Mouse (Mus musculus) layer of hippocampus, adult 9-11 months (tissue): ENCODE measurements around the gene Adamts17.

Source experiments
- DNase-seq: peaks from one replicate; pipeline ENCODE4 v3.0.0; 2022

Gene Adamts17

DNA sequence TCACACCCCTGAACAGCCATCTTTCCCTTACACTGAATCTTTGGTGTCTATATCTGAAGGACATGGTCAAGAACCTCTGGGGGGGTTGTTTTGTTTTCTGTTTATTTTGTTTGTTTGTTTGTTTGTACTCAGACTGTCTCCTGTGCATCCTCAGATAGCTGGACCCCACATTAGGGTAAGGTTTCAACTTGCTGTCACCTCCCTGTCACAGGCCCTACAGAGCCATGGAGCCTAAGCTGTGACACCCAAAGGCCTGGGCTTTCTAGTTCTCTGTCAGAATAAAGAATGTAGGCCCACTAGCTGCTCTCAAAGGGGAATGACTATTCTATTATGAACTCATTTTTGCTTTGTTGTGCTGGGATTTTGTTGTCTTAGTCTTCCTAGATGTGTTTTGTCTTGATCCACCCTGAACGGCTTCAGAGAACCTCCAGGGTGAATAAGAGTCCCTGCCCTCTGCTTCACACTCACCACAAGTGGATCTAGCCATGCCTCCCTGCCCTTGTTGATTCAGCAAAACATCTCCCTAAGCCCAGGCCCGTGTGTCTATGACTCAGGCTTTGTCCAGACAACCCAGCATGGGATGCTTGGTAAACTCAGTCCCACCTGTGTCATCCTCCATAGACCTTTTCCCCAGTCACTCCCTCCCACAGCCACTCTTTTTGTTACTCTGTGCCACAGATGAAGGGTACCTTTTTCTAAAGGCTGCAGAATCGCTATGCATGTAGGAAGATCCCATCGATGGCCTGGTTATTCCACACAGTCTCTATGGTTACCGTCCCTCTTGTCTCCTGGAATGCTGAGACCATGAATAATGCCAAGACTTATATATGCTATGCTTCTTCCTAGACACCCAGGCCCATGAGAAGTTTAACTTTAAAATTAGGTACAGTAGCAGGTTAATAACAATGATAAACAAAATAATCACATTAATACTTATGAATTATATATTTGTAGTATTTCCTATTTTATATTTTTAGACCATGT is 197.3 kb downstream of the Adamts17 start:
- no peak for DNase-seq

DNA sequence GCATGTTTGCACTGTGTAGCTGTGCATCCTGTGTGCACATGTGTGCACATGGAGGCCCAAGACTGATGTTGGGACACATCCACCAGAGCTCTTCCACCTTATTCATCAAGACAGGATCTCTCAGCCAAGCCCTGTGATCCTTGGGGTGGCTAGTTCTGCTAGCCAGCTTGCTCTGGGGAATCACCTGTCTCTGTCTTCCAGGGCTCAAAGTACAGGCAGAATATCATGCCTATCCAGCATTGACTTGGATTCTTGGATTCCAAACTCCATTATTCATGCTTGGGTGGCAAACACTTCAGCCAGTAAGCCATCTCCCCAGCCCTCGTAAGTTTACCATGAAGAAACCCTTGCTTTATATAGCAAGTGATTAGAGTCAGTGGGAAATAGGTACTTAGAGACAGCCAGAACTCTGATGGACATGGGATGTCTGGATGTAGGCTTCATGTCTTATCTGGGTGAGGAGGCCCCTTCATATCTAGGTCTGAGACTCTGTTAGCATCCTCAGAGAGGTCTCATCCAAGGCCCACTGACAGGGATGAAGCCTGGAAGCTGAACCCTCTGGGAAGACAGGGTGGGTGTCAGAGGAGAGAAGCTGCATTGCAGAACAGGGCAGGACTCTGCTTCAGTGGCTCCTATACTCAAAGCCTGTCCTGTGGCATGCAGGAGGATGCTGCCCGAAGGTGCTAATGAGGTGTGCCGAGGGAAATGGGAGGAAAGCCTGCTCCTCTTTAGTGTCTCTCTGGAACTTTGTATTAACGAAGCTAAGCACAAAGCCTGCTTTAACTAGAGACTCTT is 198.4 kb downstream of the Adamts17 start:
- DNase-seq = no peak

DNA sequence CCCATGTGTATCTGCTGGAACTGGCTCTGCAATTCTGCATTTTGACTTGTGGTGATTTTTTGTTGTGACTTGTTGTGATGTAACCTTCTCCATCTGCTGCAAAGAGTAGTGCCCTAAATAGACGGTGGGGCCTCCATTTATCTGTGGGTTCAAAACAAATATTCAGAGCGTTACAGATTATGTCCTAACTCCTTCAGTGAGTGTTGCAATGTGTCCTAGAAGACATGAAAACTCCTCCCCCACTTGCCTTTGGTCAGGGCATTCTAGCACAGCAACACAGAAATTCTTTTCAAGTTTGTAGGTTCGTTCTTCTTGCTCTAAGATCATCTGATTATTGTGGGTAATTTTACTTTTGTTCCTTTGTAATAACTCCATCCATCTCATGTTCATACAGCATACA is 199.6 kb downstream of the Adamts17 start:
- DNase-seq = no peak

DNA sequence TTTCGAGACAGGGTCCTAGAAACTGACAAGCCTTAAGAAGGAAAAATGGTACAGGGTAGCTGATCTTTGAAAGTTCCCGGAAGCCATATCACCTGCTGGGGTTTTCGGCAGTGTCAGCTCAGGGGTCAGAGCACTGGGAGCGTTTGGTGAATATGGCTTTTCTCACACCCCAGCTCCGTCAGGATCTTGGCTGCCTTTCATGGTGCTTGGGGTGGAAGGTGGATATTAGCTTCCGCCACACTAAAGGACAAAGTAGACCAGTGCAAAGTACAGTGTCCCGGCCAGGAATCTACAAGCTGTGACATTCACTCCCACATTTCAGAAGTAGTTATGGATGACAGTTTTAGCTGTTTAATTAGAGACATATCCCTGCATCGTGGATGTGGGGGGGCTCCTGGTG is 200.3 kb downstream of the Adamts17 start:
- DNase-seq = no peak

DNA sequence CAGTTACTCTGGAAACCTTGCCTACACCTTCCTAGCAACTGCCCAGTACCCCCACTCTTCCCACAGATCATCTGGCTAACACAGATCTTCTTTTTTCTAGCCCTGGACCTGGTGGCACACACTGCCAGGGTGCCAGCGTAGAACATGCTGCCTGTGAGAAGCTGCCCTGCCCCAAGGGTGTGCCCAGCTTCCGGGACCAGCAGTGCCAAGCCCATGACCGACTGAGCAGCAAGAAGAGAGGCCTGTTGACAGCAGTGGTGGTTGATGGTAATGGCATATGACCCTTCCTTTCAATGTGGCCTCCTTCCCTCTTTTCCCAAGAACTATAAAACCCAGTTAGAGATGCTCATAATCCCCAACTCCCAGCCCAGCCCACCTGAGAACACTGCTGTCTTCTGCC is 202.2 kb downstream of the Adamts17 start:
- DNase-seq = no peak

DNA sequence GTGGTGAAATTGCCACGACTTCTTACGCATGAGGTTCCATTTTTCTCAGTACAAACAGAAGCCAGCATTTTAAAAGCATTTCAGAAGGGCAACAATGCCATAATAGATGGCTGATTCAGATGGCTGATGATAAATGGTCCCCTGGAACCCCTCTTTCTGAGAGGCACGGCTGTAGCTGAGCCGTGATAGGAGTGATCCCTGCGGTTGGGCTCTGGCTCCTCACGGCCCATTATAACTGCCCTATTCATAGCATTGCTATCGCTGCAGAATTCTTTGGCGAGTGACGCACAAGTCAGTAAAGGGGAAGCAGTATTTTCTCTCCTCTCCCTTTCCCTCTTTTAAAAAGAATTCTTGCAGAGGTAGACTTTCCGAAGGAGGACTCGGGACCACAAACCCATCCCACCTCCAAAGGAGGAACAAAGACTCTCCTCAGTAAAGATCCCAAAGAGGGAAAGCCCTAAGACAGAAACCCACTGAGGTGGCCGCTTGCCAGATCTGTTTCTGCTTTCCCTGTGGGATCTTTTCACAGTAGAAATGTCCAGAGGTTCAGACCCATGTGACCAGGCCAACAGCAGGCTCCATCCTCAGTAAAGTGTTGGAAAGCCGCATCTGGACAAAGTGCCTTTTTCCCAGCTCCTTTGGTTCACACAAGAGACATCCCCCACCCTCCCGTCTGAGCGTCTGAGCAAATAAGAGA is 204.7 kb downstream of the Adamts17 start:
- peak; percentile 58 for DNase-seq

DNA sequence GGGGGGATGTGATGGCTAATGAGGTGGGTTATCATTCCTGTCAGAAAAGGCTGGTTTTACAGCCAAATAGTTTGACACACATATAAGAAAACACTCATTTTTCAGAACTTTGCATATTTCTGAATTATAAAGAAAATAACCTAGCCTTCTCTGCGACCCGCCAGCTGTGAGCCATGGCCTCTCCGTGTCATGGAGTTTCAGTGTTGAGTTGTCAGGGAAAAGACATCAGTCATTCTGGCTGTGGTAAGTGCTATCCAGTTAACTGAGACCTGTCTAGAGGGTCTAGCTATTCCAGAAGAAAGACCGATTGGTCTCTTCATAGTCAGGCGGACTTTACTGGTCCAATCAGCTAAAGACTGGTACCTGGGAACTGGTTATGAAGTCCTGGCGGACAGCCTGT is 205.7 kb downstream of the Adamts17 start:
- DNase-seq = no peak

DNA sequence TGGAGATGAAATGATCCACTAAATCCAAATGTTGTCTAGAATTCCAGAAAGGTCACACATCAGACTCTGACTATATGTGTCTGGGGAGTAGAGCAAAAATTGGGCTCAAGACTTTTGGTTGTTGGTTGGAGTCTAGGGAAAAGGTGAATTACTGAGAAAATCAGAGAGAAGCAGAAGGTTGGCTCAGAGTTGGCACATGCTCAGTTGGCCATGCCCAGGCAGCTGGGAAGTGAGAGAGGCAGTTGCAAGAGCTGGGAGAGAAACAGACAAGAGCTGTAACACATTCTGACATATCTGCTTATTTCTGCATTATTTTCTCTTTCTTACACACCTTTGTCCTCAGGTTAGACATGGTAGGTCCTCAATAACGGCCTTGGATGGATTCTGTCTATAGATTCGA is 209.7 kb downstream of the Adamts17 start:
- DNase-seq = no peak

DNA sequence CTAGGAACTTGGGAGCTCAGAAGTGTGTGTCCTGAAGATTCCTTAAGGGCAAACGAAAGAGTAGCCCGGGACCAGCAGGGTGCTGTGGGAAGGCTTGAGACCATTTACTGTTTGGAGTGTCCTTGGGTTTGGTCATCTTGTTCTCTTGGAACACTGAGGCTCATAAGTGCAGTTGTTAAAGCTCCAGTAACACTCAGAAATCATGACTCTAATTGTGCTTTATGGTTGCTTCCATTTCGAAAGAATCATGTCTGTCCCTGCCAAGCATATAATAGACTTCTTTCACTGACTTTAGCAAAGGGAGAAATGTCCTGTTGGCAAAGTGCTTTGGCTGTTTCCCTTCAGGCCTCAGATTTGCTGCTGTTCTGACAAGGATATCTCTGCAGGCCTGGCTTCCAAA is 210.9 kb downstream of the Adamts17 start:
- DNase-seq = no peak

DNA sequence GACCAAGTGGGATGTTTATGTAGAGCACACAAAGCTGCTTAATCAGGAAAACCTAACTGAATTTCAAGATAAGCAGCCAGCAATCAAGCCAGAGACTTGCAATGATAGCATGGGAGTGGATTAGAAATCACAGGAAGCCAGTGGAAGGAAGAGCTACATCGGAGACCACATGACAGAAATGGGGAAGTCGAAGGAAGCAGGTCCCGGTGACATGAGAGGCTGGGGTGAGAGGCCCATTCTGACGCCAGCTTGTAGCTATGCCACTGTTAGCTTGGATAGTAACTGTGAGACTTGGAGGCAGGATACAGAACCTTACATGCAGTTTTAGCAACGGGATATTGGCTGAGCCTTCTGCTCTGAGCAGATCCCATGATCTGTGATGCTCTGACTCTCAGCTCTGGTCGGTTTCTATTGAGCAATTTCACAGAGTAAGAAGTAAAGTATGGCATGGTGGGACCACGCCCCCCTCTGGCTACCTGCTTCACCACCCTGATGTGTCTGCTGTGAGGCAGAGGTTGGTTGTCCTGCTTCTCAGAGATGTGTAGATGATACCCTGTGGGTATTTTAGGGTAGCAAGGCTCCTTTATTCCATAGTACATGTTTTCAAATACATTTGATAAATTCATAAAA is 211.7 kb downstream of the Adamts17 start:
- DNase-seq = peak; percentile 26

DNA sequence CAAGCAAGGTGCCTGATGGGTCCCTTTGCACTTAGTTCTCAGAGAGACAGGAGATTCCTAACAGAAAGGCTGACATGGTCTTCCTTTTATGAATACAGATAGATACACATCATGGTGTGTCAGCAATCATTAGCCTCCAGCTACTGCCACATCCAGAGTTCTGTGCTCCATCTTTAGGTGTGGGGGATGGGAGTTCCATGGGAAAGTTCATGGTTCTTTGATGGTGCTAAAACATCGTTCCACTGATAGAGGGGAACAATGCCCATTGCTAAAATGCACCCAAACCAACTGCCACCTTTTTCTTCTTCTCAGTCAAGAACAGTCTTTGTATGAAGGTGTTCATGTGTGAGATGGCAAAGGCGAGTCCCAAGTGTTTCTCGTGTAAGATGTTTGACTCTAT is 215.3 kb downstream of the Adamts17 start:
- no peak for DNase-seq

DNA sequence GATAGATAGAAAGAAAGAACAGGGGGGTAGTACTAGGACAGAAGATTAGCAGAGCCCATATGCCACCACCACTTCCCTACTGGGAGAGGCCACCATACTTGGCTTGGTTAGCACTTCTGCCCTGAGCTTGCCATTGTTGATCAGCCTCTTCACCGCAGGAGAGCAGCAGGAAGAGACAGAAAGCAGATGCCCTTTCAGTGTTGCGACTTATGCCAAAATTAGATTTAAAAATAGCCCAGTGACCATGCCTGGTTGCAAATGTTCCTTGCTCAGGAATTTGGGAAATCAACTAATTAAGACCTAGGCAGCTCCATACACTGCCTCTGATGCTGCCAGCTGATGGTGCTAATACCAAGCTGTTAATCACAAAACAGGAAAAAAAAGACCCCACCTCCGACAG is 216.0 kb downstream of the Adamts17 start:
- DNase-seq = peak; percentile 69

DNA sequence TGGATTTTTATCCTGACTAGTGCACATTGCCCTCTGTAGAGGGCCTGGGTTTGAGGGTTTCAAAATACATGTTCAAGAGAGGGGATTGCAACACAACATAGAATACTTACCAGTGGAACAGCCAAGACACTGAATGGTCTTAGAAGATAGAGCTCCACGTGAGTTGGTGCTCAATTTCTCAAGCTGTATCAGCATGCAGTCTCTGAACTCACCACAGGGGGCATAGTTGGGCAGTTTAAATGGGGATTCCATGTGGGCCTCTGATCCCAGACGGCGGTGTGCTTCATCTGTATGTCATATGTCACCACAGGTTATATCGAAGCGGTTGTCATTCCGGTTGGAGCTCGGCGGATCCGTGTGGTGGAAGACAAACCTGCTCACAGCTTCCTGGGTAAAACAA is 222.2 kb downstream of the Adamts17 start:
- no peak for DNase-seq

DNA sequence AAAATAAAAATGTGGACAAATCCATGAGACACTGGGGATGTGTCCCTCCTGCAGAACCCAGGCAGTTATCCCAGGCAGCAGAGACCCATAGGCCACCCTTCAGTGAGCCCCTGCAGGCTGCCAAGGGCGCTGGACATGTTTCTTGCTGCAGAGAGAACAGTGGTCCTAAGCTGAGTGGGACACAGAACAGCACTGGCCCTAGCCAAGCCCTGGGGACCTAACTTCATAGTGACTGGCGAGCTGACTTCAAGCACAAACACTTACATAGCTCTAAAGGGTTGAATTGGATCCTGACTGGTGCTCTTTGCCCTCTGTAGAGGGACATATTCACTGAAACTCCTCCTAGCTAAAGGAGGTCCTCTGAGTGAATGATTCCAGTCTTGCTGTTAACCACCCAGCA is 223.0 kb downstream of the Adamts17 start:
- DNase-seq = no peak

DNA sequence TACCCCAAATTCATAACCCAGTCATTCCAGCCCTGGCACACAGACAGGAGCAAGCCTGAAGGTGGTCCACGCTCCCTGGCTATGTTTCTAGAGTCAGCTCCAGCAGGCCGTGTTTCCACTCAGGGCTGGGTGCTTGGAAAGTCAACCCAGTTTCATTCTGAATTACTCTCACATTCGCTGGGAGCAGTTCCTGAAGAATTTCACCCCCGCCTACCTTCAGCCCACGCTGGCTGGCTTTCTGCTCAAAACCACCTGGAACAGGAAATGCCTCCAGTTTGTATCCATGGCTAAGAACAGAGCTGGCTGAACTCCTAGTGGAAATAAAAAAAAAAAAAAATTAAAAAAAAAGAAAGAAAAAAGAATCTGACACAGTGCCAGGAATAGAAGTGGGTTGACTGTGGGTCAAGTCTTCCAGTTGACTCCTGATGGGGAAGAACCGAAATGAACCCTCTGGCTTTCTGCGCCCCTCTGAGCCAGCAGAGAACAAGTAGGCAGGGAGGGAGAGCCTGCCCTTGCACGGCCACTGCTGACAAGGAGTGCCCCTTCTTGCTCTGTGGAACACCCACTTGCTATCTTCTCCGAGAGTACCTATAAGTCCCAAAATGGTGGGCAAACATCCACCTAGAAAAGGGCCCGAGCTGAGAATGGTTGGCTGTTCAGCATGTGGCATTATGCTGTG is 225.2 kb downstream of the Adamts17 start:
- DNase-seq = peak; percentile 52

DNA sequence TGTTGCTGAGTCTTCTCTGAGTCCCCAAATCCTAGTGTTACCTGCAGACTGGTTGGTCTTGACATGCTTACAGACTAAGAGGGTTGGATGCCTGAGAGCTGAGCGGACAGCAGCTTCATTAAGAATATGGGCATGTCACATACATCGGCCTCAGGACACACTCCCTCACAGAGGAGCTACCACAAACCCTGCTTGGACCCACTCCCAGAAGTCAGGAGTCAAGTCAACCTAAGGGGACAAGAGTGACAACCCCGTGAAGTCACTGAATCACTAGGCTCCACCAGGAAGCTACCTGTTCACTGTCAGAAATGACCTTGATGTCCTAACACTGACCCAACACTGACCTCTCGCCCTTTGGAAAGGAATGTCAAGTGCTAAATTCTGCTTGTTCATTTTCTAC is 226.1 kb downstream of the Adamts17 start:
- no peak for DNase-seq

DNA sequence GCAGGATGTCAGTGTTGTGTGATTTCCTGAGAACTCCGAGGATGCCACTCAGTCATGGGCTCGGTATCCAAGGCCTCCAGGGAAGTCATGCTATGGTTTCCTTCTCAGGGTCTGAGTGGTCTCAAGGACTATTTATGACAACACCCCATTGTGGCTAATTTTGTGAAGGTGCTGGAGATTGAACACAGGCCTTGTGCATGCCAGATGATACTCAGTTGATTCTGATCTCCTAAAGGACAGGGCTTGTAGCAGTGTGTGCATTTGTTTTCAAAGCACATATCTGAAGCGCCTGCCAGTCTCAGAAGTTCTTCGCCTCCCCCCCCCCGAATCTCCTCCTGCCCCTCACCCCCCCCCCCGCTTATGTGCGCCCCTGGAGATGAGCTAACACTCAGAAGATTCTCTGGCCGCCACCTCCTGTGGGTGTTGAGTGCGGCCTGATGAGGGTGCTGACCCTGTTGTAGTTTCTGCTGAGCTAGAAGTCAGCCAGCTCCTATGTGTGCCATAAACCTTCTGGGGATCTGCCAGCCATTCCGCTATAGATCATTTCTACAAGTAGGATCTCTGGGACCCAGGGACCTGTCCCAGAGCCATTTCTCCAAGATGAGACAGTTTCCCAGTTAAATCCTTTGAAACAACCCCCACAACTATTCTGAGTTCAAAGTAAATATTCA is 232.6 kb downstream of the Adamts17 start:
- no peak for DNase-seq

DNA sequence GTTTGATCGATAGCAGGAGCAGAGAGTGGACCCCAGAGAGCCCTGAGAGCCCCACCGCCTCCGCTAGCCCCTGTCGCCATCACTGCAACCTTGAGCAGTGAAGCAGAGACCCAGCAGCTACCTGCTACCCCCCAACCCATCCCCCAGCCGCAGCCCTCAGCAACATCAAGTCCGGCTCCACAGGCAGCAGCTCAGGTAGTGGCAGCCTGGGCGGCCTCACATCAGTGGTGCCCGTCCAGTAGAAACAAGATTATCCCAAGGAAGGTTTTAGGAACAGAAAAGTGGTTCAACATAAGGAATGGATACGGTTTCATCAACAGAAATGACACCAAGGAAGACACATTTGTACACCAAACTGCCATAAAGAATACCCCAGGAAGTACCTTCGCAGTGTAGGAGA is 243.2 kb downstream of the Adamts17 start:
- no peak for DNase-seq

DNA sequence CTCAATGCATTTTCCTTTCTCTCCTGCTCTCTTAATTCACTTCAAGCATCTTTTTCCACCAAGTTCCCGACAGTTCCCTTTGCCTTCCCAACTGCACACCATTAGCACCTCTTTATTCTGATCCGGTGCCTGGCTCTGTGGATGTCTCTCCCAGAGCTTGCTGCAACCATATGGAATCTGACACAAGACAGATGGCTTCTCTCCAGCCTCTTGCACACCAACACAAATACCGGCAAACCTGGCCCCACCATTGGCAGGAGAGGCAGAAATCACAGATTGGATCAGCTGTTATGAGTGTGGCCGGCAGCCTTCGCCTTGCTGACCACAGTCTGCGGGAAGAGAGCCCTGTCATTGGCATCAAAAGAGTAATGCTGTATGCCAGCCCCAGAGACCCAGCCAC is 248.2 kb downstream of the Adamts17 start:
- peak; percentile 61 for DNase-seq

DNA sequence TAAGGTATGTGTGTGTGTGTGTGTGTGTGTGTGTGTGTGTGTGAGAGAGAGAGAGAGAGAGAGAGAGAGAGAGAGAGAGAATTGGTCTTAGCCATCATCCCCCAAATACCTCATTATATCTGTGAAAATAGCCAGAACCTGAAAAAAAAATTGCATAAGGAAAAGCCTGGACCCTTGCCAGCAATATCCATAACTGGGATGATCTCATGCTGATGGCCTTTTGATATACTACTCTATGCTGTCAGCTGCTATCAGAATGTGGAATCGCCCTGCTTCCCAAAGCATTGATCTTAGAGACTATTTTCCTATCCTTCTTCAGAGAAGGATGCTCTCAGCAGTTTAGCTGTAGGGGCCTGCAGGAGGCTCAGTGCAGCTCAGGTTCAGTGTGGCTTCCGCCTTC is 257.6 kb downstream of the Adamts17 start:
- DNase-seq = no peak

DNA sequence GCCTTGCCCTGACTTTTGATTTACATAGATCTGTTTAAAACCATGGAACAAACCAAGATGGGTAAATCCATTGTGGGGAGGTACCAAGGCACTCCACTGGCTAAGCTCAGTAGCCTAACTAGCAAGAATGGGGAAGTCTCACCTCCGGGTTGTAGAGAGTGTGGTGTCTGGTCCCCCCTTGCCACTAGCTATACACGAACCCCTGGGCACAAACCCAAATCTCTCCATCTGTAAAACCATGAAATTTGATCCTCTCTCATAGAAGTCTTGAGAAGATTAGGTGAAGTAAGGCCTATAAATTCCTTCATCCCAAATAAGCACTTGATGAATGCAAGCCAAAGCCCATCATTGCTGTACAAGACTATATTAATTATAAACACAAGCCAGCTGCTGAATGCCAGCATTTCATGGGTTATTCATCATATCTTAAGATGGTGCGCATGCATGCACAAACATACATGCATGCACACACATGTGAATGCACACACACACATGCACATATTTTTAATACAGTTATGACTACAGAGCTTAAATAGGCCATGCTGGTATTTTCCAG is 262.0 kb downstream of the Adamts17 start:
- no peak for DNase-seq
